Mouse (Mus musculus): ENCODE measurements at regions not wholly inside any gene's neighbourhood (a gene's known extent, or its start where the extent isn't known, plus 50 kb on each side); places are given as distances from the start of the nearest gene placed in this dataset.

GRCm38 (mm10) chr5:27997751-27998150 is 73.4 kb upstream of the Insig1 start:
- TF ChIP-seq CTCF (IDR thresholded peaks at IDR 0.05; ENCODE audit: low read depth): no peak
- TF ChIP-seq EP300 (IDR thresholded peaks at IDR 0.05; ENCODE audit: low read depth): no peak
